In genomic region chr17:12031203-12031942, GRCm38 (mm10) we compare ENCODE assay signal across 8 mouse cellular contexts.
DNase-seq lines count a peak whose midpoint lies in the region; ATAC-seq and TF ChIP-seq lines count a peak whose summit lies in the region.

No protein-coding gene starts in this region.

- H3K4me2 ChIP-seq in forebrain, embryonic 13.5 days = peak overlapping the region; percentile 17; the same call in 1 of the 2 replicates
- H3K4me2 ChIP-seq in neural tube, embryonic 15.5 days = peak overlapping the region; percentile 54

- H3K27me3 ChIP-seq in ES-Bruce4 (ENCODE audit: control insufficient read depth, insufficient read depth, low read length, poor library complexity, severe bottlenecking) = no peaks in the 10 kb centered on the region
- peaks cover 5% of the 10 kb centered on the region; the same call in 1 of the 2 replicates for H3K27me3 ChIP-seq in forebrain, embryonic 13.5 days
- H3K27me3 ChIP-seq in neural tube, embryonic 15.5 days (replicated peaks) = 0 out of 2 replicates have a peak, but pooled peaks cover 3% of the 10 kb centered on the region

- no peak overlapping the region for H3K9ac ChIP-seq in ES-Bruce4 (ENCODE audit: low read depth, poor library complexity, severe bottlenecking)
- H3K9ac ChIP-seq in forebrain, embryonic 13.5 days = no peak overlapping the region
- 0 out of 2 replicates have a peak overlapping the region, but pooled peaks have one; percentile 32 for H3K9ac ChIP-seq in neural tube, embryonic 15.5 days (replicated peaks)

- no peaks in the 10 kb centered on the region for H3K36me3 ChIP-seq in ES-Bruce4 (ENCODE audit: control insufficient read depth, insufficient read depth, low read length, poor library complexity, severe bottlenecking)
- no peaks in the 10 kb centered on the region for H3K36me3 ChIP-seq in forebrain, embryonic 13.5 days (ENCODE audit: poor library complexity, severe bottlenecking)
- H3K36me3 ChIP-seq in neural tube, embryonic 15.5 days = no peaks in the 10 kb centered on the region

- TF ChIP-seq EP300 in ES-Bruce4 (IDR thresholded peaks at IDR 0.05; ENCODE audit: insufficient read depth, low read depth, low read length) = no peak

- TF ChIP-seq CTCF in ES-Bruce4 (IDR thresholded peaks at IDR 0.05; ENCODE audit: low read depth, low read length) = peak; percentile 70
- TF ChIP-seq CTCF in layer of hippocampus, adult 2 months (conservative IDR thresholded peaks at IDR 0.05) = peak; percentile 87

- peak; percentile 73 for ATAC-seq in forebrain, embryonic 13.5 days
- ATAC-seq in neural tube, embryonic 15.5 days (ENCODE audit: low FRiP score) = peak; percentile 59; the same call in 1 of the 2 replicates

- H3K4me1 ChIP-seq in ES-Bruce4 (ENCODE audit: control insufficient read depth, insufficient read depth, low read length) = no peaks in the 10 kb centered on the region
- peaks cover 21% of the 10 kb centered on the region for H3K4me1 ChIP-seq in forebrain, embryonic 13.5 days
- H3K4me1 ChIP-seq in neural tube, embryonic 15.5 days = peaks cover 31% of the 10 kb centered on the region

- H3K4me3 ChIP-seq in ES-Bruce4 (ENCODE audit: low read depth, low read length) = peak overlapping the region; percentile 58
- no peak overlapping the region for H3K4me3 ChIP-seq in forebrain, embryonic 13.5 days
- H3K4me3 ChIP-seq in layer of hippocampus, adult 2 months = peak overlapping the region; percentile 52
- no peak overlapping the region for H3K4me3 ChIP-seq in neural tube, embryonic 15.5 days (replicated peaks)

- H3K27ac ChIP-seq in ES-Bruce4 (ENCODE audit: insufficient read depth, low read length) = no peak overlapping the region
- no peak overlapping the region for H3K27ac ChIP-seq in forebrain, embryonic 13.5 days
- peak overlapping the region; percentile 82 for H3K27ac ChIP-seq in layer of hippocampus, adult 2 months
- no peak overlapping the region for H3K27ac ChIP-seq in neural tube, embryonic 15.5 days (replicated peaks)

- peak; percentile 20 for DNase-seq in brain, embryonic 18.5 days (ENCODE audit: low read depth, low spot score)
- peak; percentile 81 for DNase-seq in heart, postnatal 4 days
- peak; percentile 55 to 81 for DNase-seq in layer of hippocampus, adult 2 months (ENCODE audit: low spot score in 2 of 2)
- peak; percentile 29 to 44 for DNase-seq in lung, adult 18-20 months
- DNase-seq in urinary bladder, postnatal 25 days (ENCODE audit: low spot score) = peak; percentile 63

- no peaks in the 10 kb centered on the region for H3K9me3 ChIP-seq in ES-Bruce4 (replicated peaks; ENCODE audit: control insufficient read depth, insufficient read depth, low read length, poor library complexity, severe bottlenecking)
- H3K9me3 ChIP-seq in forebrain, embryonic 13.5 days (replicated peaks) = no peaks in the 10 kb centered on the region
- H3K9me3 ChIP-seq in neural tube, embryonic 15.5 days (replicated peaks) = no peaks in the 10 kb centered on the region

- no peak for TF ChIP-seq POLR2A in ES-Bruce4 (IDR thresholded peaks at IDR 0.05; ENCODE audit: insufficient read depth, low read length)

- WGBS in forebrain, embryonic 13.5 days = 1% methylated on average over 10 of the region's 10 CpGs
- 2% methylated on average over 10 of the region's 10 CpGs for WGBS in neural tube, embryonic 15.5 days

Comparison
In these comparisons a context has a peak if more than half of its experiments do, and no peak if none do; other contexts are left out.
1. H3K4me3 ChIP-seq: peak in ES-Bruce4 (single experiment) and layer of hippocampus, adult 2 months (single experiment); none in forebrain, embryonic 13.5 days (single experiment) and neural tube, embryonic 15.5 days (single experiment).
2. DNase-seq: peak in every context shown above with its lines; median percentile 81 in heart, postnatal 4 days; 68 in layer of hippocampus, adult 2 months; 63 in urinary bladder, postnatal 25 days; 36 in lung, adult 18-20 months; 20 in brain, embryonic 18.5 days.